Mouse (Mus musculus): ENCODE data around the gene Col2a1. TPM values are rescaled to one million over a fixed set of nuclear protein-coding genes. Genes with fewer than 3 reads are reported as not detected.
A peak's percentile ranks its signal among the peaks of the same experiment; 100 is the strongest.

The Col2a1 gene
- polyA plus RNA-seq, 1 experiment from 2014 or later, result 377 TPM

DNA sequence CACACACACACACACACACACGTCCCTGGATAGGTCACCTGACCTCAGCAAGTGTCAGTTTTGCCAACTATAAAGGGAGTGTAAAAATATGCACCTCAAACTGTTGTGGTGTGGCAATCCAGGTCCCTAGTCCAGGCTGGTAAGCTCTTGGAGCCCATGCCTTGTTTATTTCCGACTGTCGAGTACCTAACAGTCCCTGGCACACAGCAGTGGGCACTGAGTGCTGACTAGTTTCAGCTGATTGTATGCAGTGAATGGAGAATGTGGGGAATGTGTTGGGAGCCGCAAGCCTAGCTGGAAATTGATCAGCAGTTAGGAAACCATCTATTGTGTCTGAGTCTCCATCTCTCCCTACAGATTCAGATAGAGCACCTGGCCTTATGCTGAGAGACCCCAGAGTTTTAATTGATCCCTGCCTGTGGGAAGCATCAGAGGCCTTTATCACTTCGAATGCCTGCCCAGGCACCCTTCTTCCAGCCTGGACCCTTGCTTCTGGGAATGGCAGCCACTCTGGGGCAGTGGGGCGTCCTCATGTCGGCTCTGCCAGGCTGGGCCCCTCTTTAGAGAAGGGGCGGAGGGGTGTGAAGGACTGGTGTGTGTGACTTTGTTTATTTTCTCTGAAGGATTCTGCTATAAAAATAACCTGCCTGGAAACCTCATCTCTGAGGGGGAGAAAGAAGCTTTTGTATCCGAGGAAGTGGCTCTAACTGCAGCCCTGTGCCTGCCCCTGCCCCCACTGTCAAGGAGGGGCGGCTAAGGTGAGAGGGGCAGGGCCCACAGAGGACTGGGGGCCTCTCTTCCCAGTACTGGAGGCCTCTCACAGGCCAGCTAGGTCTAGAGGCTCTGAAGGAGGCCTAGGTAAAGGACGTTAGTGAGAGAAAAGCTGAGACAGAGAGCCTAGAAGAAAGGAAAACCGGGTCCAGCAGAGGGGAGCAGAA, 22.7 kb upstream of the Col2a1 start:
- WGBS, result 24% methylated on average over 12 of the region's 12 CpGs
- Histone ChIP-seq H3K4me3 (no peak overlapping the region), H3K4me2 (replicated peaks) (no peak overlapping the region), H3K9ac (no peak overlapping the region), H3K27ac (peak overlapping the region; percentile 61), H3K36me3 (no peaks in the 10 kb centered on the region), H3K27me3 (no peaks in the 10 kb centered on the region), H3K4me1 (peaks cover 41% of the 10 kb centered on the region), H3K9me3 (no peaks in the 10 kb centered on the region)
- peak; percentile 53; the same call in 1 of the 2 replicates for ATAC-seq (ENCODE audit: insufficient number of reproducible peaks, insufficient read depth, low FRiP score, low TSS enrichment)

DNA sequence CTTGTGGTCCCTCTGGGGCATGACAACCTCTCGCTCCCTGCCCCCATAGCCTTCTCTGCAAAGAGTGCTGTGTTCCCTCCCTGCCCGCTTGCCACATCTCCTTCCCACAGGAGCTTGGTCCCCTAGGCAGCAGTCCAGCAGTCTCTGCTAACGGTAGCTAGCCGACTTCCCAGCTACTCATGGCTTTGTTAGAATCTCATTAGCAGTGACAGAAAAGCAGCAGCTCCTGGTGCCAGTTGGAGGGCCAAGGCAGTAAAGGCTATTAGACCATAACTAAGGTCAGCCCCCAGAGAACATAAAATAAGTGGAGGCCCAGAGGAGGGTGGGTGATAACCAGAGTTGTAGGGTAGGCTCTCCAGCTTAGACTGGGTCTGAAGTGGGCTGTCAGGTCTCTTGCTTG, 21.1 kb upstream of the Col2a1 start:
- H3K4me2 ChIP-seq (replicated peaks), result no peak overlapping the region
- H3K4me1 ChIP-seq, result peaks cover 41% of the 10 kb centered on the region
- H3K27me3 ChIP-seq, result no peaks in the 10 kb centered on the region
- H3K4me3 ChIP-seq, result no peak overlapping the region
- H3K27ac ChIP-seq, result 0 out of 2 replicates have a peak overlapping the region, but pooled peaks have one; percentile 18
- H3K9me3 ChIP-seq, result no peaks in the 10 kb centered on the region
- H3K9ac ChIP-seq, result no peak overlapping the region
- ATAC-seq (ENCODE audit: insufficient number of reproducible peaks, insufficient read depth, low FRiP score, low TSS enrichment), result no peak
- WGBS, result 42% methylated on average over 4 of the region's 4 CpGs
- H3K36me3 ChIP-seq, result no peaks in the 10 kb centered on the region

GRCm38 (mm10) chr15:98023137-98023536, 18.6 kb upstream of the Col2a1 start:
- ATAC-seq (ENCODE audit: insufficient number of reproducible peaks, insufficient read depth, low FRiP score, low TSS enrichment), result no peak
- WGBS, result 22% methylated on average over 3 of the region's 3 CpGs

DNA sequence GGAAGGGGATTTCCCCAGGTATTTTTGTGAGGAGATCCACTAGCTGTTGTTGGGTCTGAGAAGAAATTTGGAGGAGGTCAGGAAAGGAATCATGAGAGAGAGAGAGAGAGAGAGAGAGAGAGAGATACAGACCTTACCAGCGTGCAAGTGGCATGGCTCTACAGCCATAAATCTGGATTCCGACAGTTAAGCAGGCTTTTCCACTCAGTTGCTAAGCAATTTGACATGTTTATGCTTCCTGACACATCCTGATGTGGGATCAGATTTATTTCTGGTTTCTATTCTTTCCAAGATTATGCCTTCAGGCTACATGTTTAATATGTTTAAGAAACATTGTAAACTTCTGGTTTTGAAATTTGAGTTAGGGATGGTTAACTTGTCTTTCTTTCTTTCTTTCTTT, 17.4 kb upstream of the Col2a1 start:
- H3K4me2 ChIP-seq (replicated peaks), result no peak overlapping the region
- H3K36me3 ChIP-seq, result no peaks in the 10 kb centered on the region
- peaks cover 21% of the 10 kb centered on the region for H3K4me1 ChIP-seq
- H3K9me3 ChIP-seq, result no peaks in the 10 kb centered on the region
- WGBS, result 36% methylated on average over 2 of the region's 2 CpGs
- no peaks in the 10 kb centered on the region for H3K27me3 ChIP-seq
- ATAC-seq (ENCODE audit: insufficient number of reproducible peaks, insufficient read depth, low FRiP score, low TSS enrichment), result no peak
- H3K27ac ChIP-seq, result no peak overlapping the region
- H3K9ac ChIP-seq, result no peak overlapping the region
- H3K4me3 ChIP-seq, result no peak overlapping the region

More at GRCm38 (mm10) chr15:98023137-98023536, 18.6 kb upstream of the Col2a1 start:
- no peak overlapping the region for H3K4me2 ChIP-seq (replicated peaks)
- no peaks in the 10 kb centered on the region for H3K9me3 ChIP-seq
- H3K27ac ChIP-seq, result no peak overlapping the region
- H3K36me3 ChIP-seq, result no peaks in the 10 kb centered on the region
- H3K4me3 ChIP-seq, result no peak overlapping the region
- H3K27me3 ChIP-seq, result no peaks in the 10 kb centered on the region
- H3K4me1 ChIP-seq, result peaks cover 33% of the 10 kb centered on the region
- H3K9ac ChIP-seq, result no peak overlapping the region

DNA sequence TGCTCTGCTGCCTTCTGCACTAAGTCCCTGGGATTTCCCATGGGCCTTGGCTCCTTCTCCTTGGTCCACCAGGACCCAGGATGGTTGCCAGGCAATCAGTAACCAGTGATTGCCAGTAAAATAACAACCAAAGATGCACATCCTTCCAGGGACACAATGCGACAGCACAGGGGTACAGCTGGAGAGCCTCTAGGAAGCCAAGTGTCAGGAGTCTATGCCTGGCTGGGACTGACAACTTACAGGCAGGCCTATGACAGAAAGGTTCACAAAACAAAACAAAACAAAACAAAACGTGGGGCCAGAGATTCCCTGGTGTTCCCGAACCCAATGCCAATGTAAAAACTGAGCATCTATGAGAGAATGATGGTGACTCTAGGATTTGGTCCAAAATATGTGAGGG, 14.6 kb upstream of the Col2a1 start:
- H3K27me3 ChIP-seq, result no peaks in the 10 kb centered on the region
- H3K27ac ChIP-seq, result no peak overlapping the region
- peaks cover 6% of the 10 kb centered on the region; the same call in 1 of the 2 replicates for H3K4me1 ChIP-seq
- ATAC-seq (ENCODE audit: insufficient number of reproducible peaks, insufficient read depth, low FRiP score, low TSS enrichment), result no peak
- H3K9me3 ChIP-seq, result no peaks in the 10 kb centered on the region
- 74% methylated on average over 3 of the region's 3 CpGs for WGBS
- H3K9ac ChIP-seq, result no peak overlapping the region
- no peak overlapping the region for H3K4me3 ChIP-seq
- H3K36me3 ChIP-seq, result no peaks in the 10 kb centered on the region
- no peak overlapping the region for H3K4me2 ChIP-seq (replicated peaks)

DNA sequence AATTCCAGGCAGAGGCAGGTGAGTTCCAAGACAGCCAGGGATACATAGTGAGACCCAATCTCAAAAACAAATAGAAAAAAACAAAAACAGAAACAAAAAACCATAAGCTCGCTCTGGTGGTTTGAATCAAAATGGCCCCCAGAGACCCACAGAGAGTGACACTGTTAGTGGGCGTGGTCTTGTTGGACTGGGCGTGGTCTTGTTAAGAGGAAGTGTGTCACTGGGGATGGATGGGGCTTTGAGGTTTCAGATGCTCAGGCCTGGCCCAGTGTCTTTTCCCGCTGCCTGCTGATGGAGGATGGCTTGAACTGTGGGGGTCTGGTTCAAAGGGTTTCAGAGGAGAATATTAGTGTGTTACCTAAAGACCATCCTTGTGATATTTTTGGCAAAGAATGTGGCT, 13.4 kb upstream of the Col2a1 start:
- Histone ChIP-seq H3K4me3 (no peak overlapping the region), H3K4me1 (peaks cover 6% of the 10 kb centered on the region; the same call in 1 of the 2 replicates), H3K9ac (no peak overlapping the region), H3K27ac (no peak overlapping the region), H3K9me3 (no peaks in the 10 kb centered on the region), H3K4me2 (replicated peaks) (no peak overlapping the region), H3K36me3 (no peaks in the 10 kb centered on the region), H3K27me3 (no peaks in the 10 kb centered on the region)
- 78% methylated on average over 4 of the region's 4 CpGs for WGBS
- no peak for ATAC-seq (ENCODE audit: insufficient number of reproducible peaks, insufficient read depth, low FRiP score, low TSS enrichment)

DNA sequence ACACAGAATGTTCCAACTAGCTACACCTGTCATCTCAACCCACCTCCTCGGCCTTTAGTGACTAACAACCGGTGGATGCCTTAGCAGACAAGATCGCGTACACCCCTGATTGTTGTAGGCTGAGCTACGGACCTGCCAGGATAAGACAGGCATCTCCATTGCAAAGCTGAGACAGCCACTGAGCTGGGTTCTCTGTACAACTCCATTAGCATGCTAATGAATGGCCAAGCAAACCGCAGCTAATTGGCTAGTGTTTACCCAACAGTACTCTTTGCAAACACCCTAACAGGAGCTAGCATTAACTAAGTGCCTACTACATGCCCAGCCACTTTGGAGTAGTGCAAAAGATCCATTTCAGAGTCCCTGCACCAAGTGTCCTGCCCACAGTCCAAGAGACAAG, 8.3 kb upstream of the Col2a1 start:
- no peak overlapping the region for H3K4me2 ChIP-seq (replicated peaks)
- no peaks in the 10 kb centered on the region for H3K9me3 ChIP-seq
- no peak for ATAC-seq (ENCODE audit: insufficient number of reproducible peaks, insufficient read depth, low FRiP score, low TSS enrichment)
- no peak overlapping the region for H3K27ac ChIP-seq
- H3K4me3 ChIP-seq, result no peak overlapping the region
- no peaks in the 10 kb centered on the region for H3K4me1 ChIP-seq
- H3K9ac ChIP-seq, result no peak overlapping the region
- 65% methylated on average over 6 of the region's 6 CpGs for WGBS
- no peaks in the 10 kb centered on the region for H3K36me3 ChIP-seq
- 0 out of 2 replicates have a peak, but pooled peaks cover 3% of the 10 kb centered on the region for H3K27me3 ChIP-seq

DNA sequence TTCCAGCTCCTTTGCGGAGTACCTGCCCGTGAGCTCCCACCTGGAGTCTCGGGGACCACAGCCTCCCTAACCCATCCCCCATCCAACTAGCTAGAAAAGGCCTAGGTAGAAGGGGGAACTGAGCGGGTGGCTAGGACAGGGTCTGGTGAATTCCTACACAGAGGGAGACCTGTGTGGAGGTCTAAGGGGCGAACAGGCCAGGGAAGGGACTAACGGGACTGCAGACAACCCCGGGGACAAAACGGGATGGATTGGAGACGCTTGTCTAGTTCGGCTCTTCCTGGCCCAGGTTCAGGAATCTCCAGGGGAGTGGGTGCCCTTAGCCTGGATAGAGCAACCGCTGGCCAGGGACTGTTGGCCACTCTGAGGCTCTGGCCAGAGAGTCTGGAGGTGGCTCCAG, 686 bp upstream of the Col2a1 start:
- peak overlapping the region; percentile 84 for H3K9ac ChIP-seq
- peak overlapping the region; percentile 67 for H3K4me3 ChIP-seq
- no peaks in the 10 kb centered on the region for H3K36me3 ChIP-seq
- H3K4me2 ChIP-seq (replicated peaks), result peak overlapping the region; percentile 81
- H3K4me1 ChIP-seq, result peaks cover 27% of the 10 kb centered on the region
- ATAC-seq (ENCODE audit: insufficient number of reproducible peaks, insufficient read depth, low FRiP score, low TSS enrichment), result no peak
- H3K9me3 ChIP-seq, result no peaks in the 10 kb centered on the region
- peaks cover 2% of the 10 kb centered on the region; the same call in 1 of the 2 replicates for H3K27me3 ChIP-seq
- H3K27ac ChIP-seq, result peak overlapping the region; percentile 93
- 8% methylated on average over 11 of the region's 11 CpGs for WGBS

GRCm38 (mm10) chr15:98004740-98005159, 255 bp upstream of the Col2a1 start:
- H3K4me1 ChIP-seq, result peaks cover 29% of the 10 kb centered on the region
- H3K4me3 ChIP-seq, result peak overlapping the region; percentile 67
- WGBS, result under 1% methylated on average over 19 of the region's 19 CpGs
- no peaks in the 10 kb centered on the region for H3K36me3 ChIP-seq
- peak overlapping the region; percentile 81 for H3K4me2 ChIP-seq (replicated peaks)
- peaks cover 2% of the 10 kb centered on the region; the same call in 1 of the 2 replicates for H3K27me3 ChIP-seq
- H3K27ac ChIP-seq, result peak overlapping the region; percentile 93
- H3K9ac ChIP-seq, result peak overlapping the region; percentile 84
- peak; percentile 71 for ATAC-seq (ENCODE audit: insufficient number of reproducible peaks, insufficient read depth, low FRiP score, low TSS enrichment)
- no peaks in the 10 kb centered on the region for H3K9me3 ChIP-seq

DNA sequence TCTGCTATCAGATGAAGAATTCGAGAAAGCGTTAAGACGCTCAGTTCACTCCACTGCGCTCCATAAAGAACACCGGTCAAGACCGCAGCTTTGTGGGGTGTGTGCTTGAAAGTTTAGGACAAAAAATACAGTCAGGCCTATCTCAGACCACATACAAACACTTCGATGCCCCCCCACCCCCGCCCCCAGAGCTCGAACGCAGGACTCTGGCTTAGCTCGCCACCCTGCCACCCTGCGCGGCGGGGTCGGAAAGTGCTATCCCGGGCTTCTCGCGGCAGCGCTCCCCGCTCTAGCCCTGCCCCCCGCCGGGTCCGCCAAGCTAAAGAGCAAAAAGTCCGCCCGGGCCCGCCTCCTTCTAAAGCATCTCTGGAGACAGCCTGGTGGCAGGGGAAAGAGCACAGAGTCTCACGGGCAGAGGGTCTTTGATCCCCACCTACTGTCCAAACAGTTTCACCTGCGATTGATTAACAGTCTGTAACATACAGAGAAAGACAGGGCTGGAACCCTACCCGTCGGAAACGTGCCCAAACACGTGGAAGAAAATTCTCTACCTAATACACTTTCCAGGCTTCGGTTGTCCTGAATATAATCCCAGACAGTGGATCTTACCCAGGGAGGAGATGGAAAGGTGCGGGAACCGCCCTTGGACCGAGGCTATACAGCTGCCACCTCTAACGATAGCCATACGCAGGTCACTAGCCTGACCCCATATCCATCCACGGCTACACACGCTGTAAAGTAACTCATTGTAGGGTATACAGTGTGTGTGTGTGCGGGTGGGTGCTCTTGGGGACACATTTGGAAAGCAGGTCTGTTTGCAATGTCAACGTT, 1.3 kb downstream of the Col2a1 start:
- Histone ChIP-seq H3K27me3 (peaks cover 2% of the 10 kb centered on the region; the same call in 1 of the 2 replicates), H3K9ac (peak overlapping the region; percentile 84), H3K36me3 (peaks cover 7% of the 10 kb centered on the region; the same call in 1 of the 2 replicates), H3K4me1 (peaks cover 32% of the 10 kb centered on the region), H3K4me3 (peak overlapping the region; percentile 67), H3K9me3 (no peaks in the 10 kb centered on the region), H3K27ac (peak overlapping the region; percentile 93), H3K4me2 (replicated peaks) (peak overlapping the region; percentile 81)
- no peak for ATAC-seq (ENCODE audit: insufficient number of reproducible peaks, insufficient read depth, low FRiP score, low TSS enrichment)
- under 1% methylated on average over 42 of the region's 42 CpGs for WGBS

GRCm38 (mm10) chr15:98002113-98002990, 2.1 kb downstream of the Col2a1 start:
- peak; percentile 52 for ATAC-seq (ENCODE audit: insufficient number of reproducible peaks, insufficient read depth, low FRiP score, low TSS enrichment)
- Histone ChIP-seq H3K9me3 (no peaks in the 10 kb centered on the region), H3K4me2 (replicated peaks) (peak overlapping the region; percentile 81), H3K27me3 (peaks cover 2% of the 10 kb centered on the region; the same call in 1 of the 2 replicates), H3K36me3 (peaks cover 14% of the 10 kb centered on the region), H3K9ac (peak overlapping the region; percentile 84), H3K4me1 (peaks cover 32% of the 10 kb centered on the region), H3K4me3 (peak overlapping the region; percentile 67), H3K27ac (peak overlapping the region; percentile 93)
- WGBS, result under 1% methylated on average over 42 of the region's 42 CpGs

Measured in embryonic facial prominence, embryonic 12.5 days (tissue).